Mouse (Mus musculus) liver, embryonic 11.5 days (tissue): ENCODE results near the gene Rasal2. TPM values are rescaled to one million over a fixed set of nuclear protein-coding genes. Genes with fewer than 3 reads are reported as not detected.

Source experiments
- ATAC-seq: fragments of 200-750 bp; cut with Nextera tagmentation; replicated peaks from 2 replicates; pipeline ENCODE4 v1.8.0; 2017; ENCODE audit warnings: moderate number of reproducible peaks, mild to moderate bottlenecking, moderate TSS enrichment, moderate library complexity; ENCODE audit not compliant: low FRiP score
- DNase-seq: peaks from one replicate; pipeline ENCODE4 v3.0.0-alpha.2; 2017; ENCODE audit warnings: low spot score
- H3K27ac ChIP-seq: fragments of 300-500 bp; sonication (generic); 2 replicates; pipeline ENCODE4 v1.5.1; 2014; ENCODE audit warnings: mild to moderate bottlenecking, low read depth, low read length, control low read depth
- H3K27me3 ChIP-seq: fragments of 300-500 bp; sonication (generic); replicated peaks from 2 replicates; pipeline ENCODE4 v1.6.1; 2014; ENCODE audit warnings: low read length, mixed read lengths; ENCODE audit not compliant: control insufficient read depth, insufficient read depth
- H3K36me3 ChIP-seq: fragments of 300-500 bp; sonication (generic); 2 replicates; pipeline ENCODE4 v1.6.1; 2014; ENCODE audit warnings: mild to moderate bottlenecking, low read length, moderate library complexity, mixed read lengths; ENCODE audit not compliant: control insufficient read depth, insufficient read depth
- H3K4me1 ChIP-seq: fragments of 300-500 bp; sonication (generic); replicated peaks from 2 replicates; pipeline ENCODE4 v1.6.1; 2014; ENCODE audit warnings: low read length, mixed read lengths; ENCODE audit not compliant: control insufficient read depth, insufficient read depth
- H3K4me2 ChIP-seq: fragments of 300-500 bp; sonication (generic); 2 replicates; pipeline ENCODE4 v1.6.1; 2014; ENCODE audit warnings: mild to moderate bottlenecking, control low read depth, moderate library complexity
- H3K4me3 ChIP-seq: fragments of 300-500 bp; sonication (generic); 2 replicates; pipeline ENCODE4 v1.5.1; 2014; ENCODE audit warnings: low read depth, low read length, control low read depth
- H3K9ac ChIP-seq: fragments of 300-500 bp; sonication (generic); 2 replicates; pipeline ENCODE4 v1.6.1; 2014; ENCODE audit warnings: low read depth, low read length, control low read depth
- H3K9me3 ChIP-seq: fragments of 300-500 bp; sonication (generic); 2 replicates; pipeline ENCODE4 v1.6.1; 2016; ENCODE audit warnings: low read length, inconsistent platforms, mixed read lengths; ENCODE audit not compliant: control insufficient read depth
- WGBS: fragments of 180-500 bp; shearing (Covaris S2); extraction: QIAGEN DNeasy Blood & Tissue Kit; methylation state at CpG from one replicate; pipeline ENCODE4 v1.1.7; 2014; 5-methylcytosine and 5-hydroxymethylcytosine counted together
- polyA plus RNA-seq: library from polyadenylated mRNA; unstranded; fragments of >200 nt; fragmentation: Nextera tagmentation; extraction: Ambion mirVana; gene quantifications from 2 replicates; pipeline ENCODE4 v1.2.1, GENCODE M21; 2014

The Rasal2 gene
- polyA plus RNA-seq, 1 experiment from 2014 or later, result 3.9 TPM

- H3K27ac ChIP-seq, result no peak overlapping the region
- ATAC-seq (no peak), DNase-seq (no peak)
- no peaks in the 10 kb centered on the region for H3K9me3 ChIP-seq
- H3K4me2 ChIP-seq, result no peak overlapping the region
- H3K36me3 ChIP-seq, result no peaks in the 10 kb centered on the region
- no peaks in the 10 kb centered on the region for H3K27me3 ChIP-seq
- H3K4me3 ChIP-seq, result no peak overlapping the region
- H3K4me1 ChIP-seq, result no peaks in the 10 kb centered on the region
- WGBS, result 85% methylated on average over 1 of the region's 1 CpGs
- no peak overlapping the region for H3K9ac ChIP-seq
Observed at GRCm38 (mm10) chr1:157255776-157256175, 156.6 kb downstream of the Rasal2 start.

- DNase-seq (no peak), ATAC-seq (no peak)
- Histone ChIP-seq H3K9ac (no peak overlapping the region), H3K27ac (no peak overlapping the region), H3K9me3 (no peaks in the 10 kb centered on the region), H3K4me2 (no peak overlapping the region), H3K4me3 (no peak overlapping the region), H3K4me1 (no peaks in the 10 kb centered on the region), H3K36me3 (no peaks in the 10 kb centered on the region), H3K27me3 (no peaks in the 10 kb centered on the region)
- WGBS, result 71% methylated on average over 9 of the region's 9 CpGs
Observed at GRCm38 (mm10) chr1:157253600-157254490, 158.6 kb downstream of the Rasal2 start.

GRCm38 (mm10) chr1:157248112-157248511 lies 164.3 kb downstream of the Rasal2 start:
- Histone ChIP-seq H3K27ac (no peak overlapping the region), H3K9ac (no peak overlapping the region), H3K9me3 (no peaks in the 10 kb centered on the region), H3K27me3 (no peaks in the 10 kb centered on the region), H3K36me3 (no peaks in the 10 kb centered on the region), H3K4me3 (no peak overlapping the region), H3K4me1 (no peaks in the 10 kb centered on the region), H3K4me2 (no peak overlapping the region)
- DNase-seq (no peak), ATAC-seq (no peak)
- WGBS, result 47% methylated on average over 3 of the region's 3 CpGs

GRCm38 (mm10) chr1:157247341-157247740 lies 165.1 kb downstream of the Rasal2 start:
- Histone ChIP-seq H3K9me3 (no peaks in the 10 kb centered on the region), H3K27me3 (no peaks in the 10 kb centered on the region), H3K27ac (no peak overlapping the region), H3K4me2 (no peak overlapping the region), H3K4me1 (no peaks in the 10 kb centered on the region), H3K36me3 (no peaks in the 10 kb centered on the region), H3K4me3 (no peak overlapping the region), H3K9ac (no peak overlapping the region)
- DNase-seq (no peak), ATAC-seq (no peak)
- 85% methylated on average over 3 of the region's 3 CpGs for WGBS

- Histone ChIP-seq H3K9ac (no peak overlapping the region), H3K9me3 (no peaks in the 10 kb centered on the region), H3K4me2 (no peak overlapping the region), H3K36me3 (no peaks in the 10 kb centered on the region), H3K27ac (no peak overlapping the region), H3K27me3 (no peaks in the 10 kb centered on the region), H3K4me1 (no peaks in the 10 kb centered on the region), H3K4me3 (no peak overlapping the region)
- DNase-seq (no peak), ATAC-seq (no peak)
- 67% methylated on average over 1 of the region's 1 CpGs for WGBS
Observed at GRCm38 (mm10) chr1:157246779-157247178, 165.6 kb downstream of the Rasal2 start.

GRCm38 (mm10) chr1:157244453-157244790 lies 168.0 kb downstream of the Rasal2 start:
- Histone ChIP-seq H3K36me3 (no peaks in the 10 kb centered on the region), H3K4me2 (no peak overlapping the region), H3K9ac (no peak overlapping the region), H3K4me3 (no peak overlapping the region), H3K9me3 (no peaks in the 10 kb centered on the region), H3K4me1 (no peaks in the 10 kb centered on the region), H3K27ac (no peak overlapping the region), H3K27me3 (no peaks in the 10 kb centered on the region)
- WGBS, result 64% methylated on average over 5 of the region's 5 CpGs
- ATAC-seq (no peak), DNase-seq (no peak)

GRCm38 (mm10) chr1:157243576-157244452 lies 168.6 kb downstream of the Rasal2 start:
- Histone ChIP-seq H3K36me3 (no peaks in the 10 kb centered on the region), H3K9ac (no peak overlapping the region), H3K9me3 (no peaks in the 10 kb centered on the region), H3K4me1 (no peaks in the 10 kb centered on the region), H3K4me2 (no peak overlapping the region), H3K27ac (no peak overlapping the region), H3K4me3 (no peak overlapping the region), H3K27me3 (no peaks in the 10 kb centered on the region)
- ATAC-seq (no peak), DNase-seq (no peak)
- WGBS, result 58% methylated on average over 7 of the region's 7 CpGs

GRCm38 (mm10) chr1:157239687-157240086 lies 172.7 kb downstream of the Rasal2 start:
- no peak overlapping the region for H3K4me2 ChIP-seq
- H3K27me3 ChIP-seq, result no peaks in the 10 kb centered on the region
- H3K27ac ChIP-seq, result no peak overlapping the region
- no peak overlapping the region for H3K4me3 ChIP-seq
- no peaks in the 10 kb centered on the region for H3K4me1 ChIP-seq
- DNase-seq, result no peak
- no peak for ATAC-seq
- WGBS, result 87% methylated on average over 1 of the region's 1 CpGs
- no peaks in the 10 kb centered on the region for H3K9me3 ChIP-seq
- no peak overlapping the region for H3K9ac ChIP-seq
- H3K36me3 ChIP-seq, result no peaks in the 10 kb centered on the region
